Mouse (Mus musculus) hematopoietic stem cell, adult 5-6 weeks (primary cell): Measurements from ENCODE around the gene Cttnbp2nl. TPM values are rescaled to one million over a fixed set of nuclear protein-coding genes. Genes with fewer than 3 reads are reported as not detected.
A peak's percentile ranks its signal among the peaks of the same experiment; 100 is the strongest.

Experiments used
- ATAC-seq, 2 experiments: fragments of 125-278 bp in 1 of 2; replicated peaks in 1 of 2; 2 replicates each; pipeline ENCODE4 v1.8.0; 2016 to 2017; ENCODE audit warnings: inconsistent platforms in 2 of 2, mild to moderate bottlenecking in 2 of 2, moderate number of reproducible peaks in 2 of 2, low read depth in 1 of 2, moderate TSS enrichment in 1 of 2; ENCODE audit not compliant: low FRiP score in 2 of 2, poor library complexity in 2 of 2, severe bottlenecking in 2 of 2, insufficient read depth in 1 of 2, low TSS enrichment in 1 of 2
- total RNA-seq: library from RNA; stranded (forward); fragments of 172-1452, 232-1000 nt; gene quantifications from 2 replicates; pipeline ENCODE4 v1.2.3, GENCODE M21; 2017

The Cttnbp2nl gene
- total RNA-seq, 1 experiment from 2014 or later: 0.35 TPM

GRCm38 (mm10) chr3:105062676-105063075 lies 9.7 kb upstream of the Cttnbp2nl start:
- ATAC-seq: no peak

GRCm38 (mm10) chr3:105061991-105062390 lies 9.0 kb upstream of the Cttnbp2nl start:
- ATAC-seq: no peak

- no peak for ATAC-seq
These were observed 8.6 kb upstream of the Cttnbp2nl start for GRCm38 (mm10) chr3:105061496-105061895.

GRCm38 (mm10) chr3:105060992-105061391 lies 8.0 kb upstream of the Cttnbp2nl start:
- ATAC-seq: no peak

- no peak for ATAC-seq
These were observed 7.0 kb upstream of the Cttnbp2nl start for GRCm38 (mm10) chr3:105059911-105060310.

GRCm38 (mm10) chr3:105058627-105059513 lies 5.9 kb upstream of the Cttnbp2nl start:
- peak; percentile 80 to 84 for ATAC-seq

GRCm38 (mm10) chr3:105055666-105056065 lies 2.7 kb upstream of the Cttnbp2nl start:
- no peak for ATAC-seq

GRCm38 (mm10) chr3:105054952-105055351 lies 2.0 kb upstream of the Cttnbp2nl start:
- no peak for ATAC-seq

GRCm38 (mm10) chr3:105053698-105054001 lies 704 bp upstream of the Cttnbp2nl start:
- ATAC-seq: no peak

- ATAC-seq: no peak
These were observed 592 bp downstream of the Cttnbp2nl start for GRCm38 (mm10) chr3:105052171-105052936.

GRCm38 (mm10) chr3:105051103-105051502 lies 1.8 kb downstream of the Cttnbp2nl start:
- no peak for ATAC-seq

GRCm38 (mm10) chr3:105049848-105050247 lies 3.1 kb downstream of the Cttnbp2nl start:
- ATAC-seq: no peak

- ATAC-seq: 0 out of 4 replicates have a peak, but pooled peaks have one; percentile 24 to 43
These were observed 5.3 kb downstream of the Cttnbp2nl start for GRCm38 (mm10) chr3:105047616-105048015.

GRCm38 (mm10) chr3:105046870-105047269 lies 6.1 kb downstream of the Cttnbp2nl start:
- peak; percentile 50 to 85 for ATAC-seq

- ATAC-seq: no peak
These were observed 9.2 kb downstream of the Cttnbp2nl start for GRCm38 (mm10) chr3:105043746-105044145.

GRCm38 (mm10) chr3:105040983-105041625 lies 11.8 kb downstream of the Cttnbp2nl start:
- no peak for ATAC-seq

GRCm38 (mm10) chr3:105040002-105040401 lies 12.9 kb downstream of the Cttnbp2nl start:
- ATAC-seq: no peak

- ATAC-seq: no peak
These were observed 15.6 kb downstream of the Cttnbp2nl start for GRCm38 (mm10) chr3:105037240-105037770.
